In genomic region chr13:45806600-45807525, GRCm38 (mm10) we compare ENCODE assay signal across 9 mouse cellular contexts.
DNase-seq lines count a peak whose midpoint lies in the region; ATAC-seq and TF ChIP-seq lines count a peak whose summit lies in the region.
"Had no signal": no experiment of that assay in that cellular context is flagged by ENCODE, and none has a peak within 500 bp of the region (broad histone marks: within the 10 kb centered on the region; RNA-seq: fewer than 3 reads in every experiment).

No protein-coding gene starts in this region.

- H3K36me3 ChIP-seq in ES-E14 (ENCODE audit: control insufficient read depth, insufficient read depth, low read length, poor library complexity, severe bottlenecking): no peaks in the 10 kb centered on the region
- no peaks in the 10 kb centered on the region for H3K36me3 ChIP-seq in forebrain, postnatal 0 days (ENCODE audit: insufficient read depth)
- no peaks in the 10 kb centered on the region for H3K36me3 ChIP-seq in midbrain, embryonic 15.5 days (replicated peaks)
- H3K36me3 ChIP-seq: limb, embryonic 12.5 days had no signal

- peak overlapping the region; percentile 48 for H3K4me2 ChIP-seq in forebrain, postnatal 0 days (ENCODE audit: low read depth)
- H3K4me2 ChIP-seq in midbrain, embryonic 15.5 days: peak overlapping the region; percentile 46

- TF ChIP-seq POLR2A in brain, embryonic 14.5 days (IDR thresholded peaks at IDR 0.05; ENCODE audit: borderline replicate concordance, extremely low read depth, insufficient read depth, insufficient read length, poor library complexity, severe bottlenecking): no peak

- 16% methylated on average over 18 of the region's 18 CpGs for WGBS in forebrain, postnatal 0 days
- 30% methylated on average over 18 of the region's 18 CpGs for WGBS in midbrain, embryonic 15.5 days

- no peaks in the 10 kb centered on the region for H3K27me3 ChIP-seq in forebrain, postnatal 0 days (ENCODE audit: insufficient read depth, low read length)
- H3K27me3 ChIP-seq in midbrain, embryonic 15.5 days (replicated peaks): no peaks in the 10 kb centered on the region
- H3K27me3 ChIP-seq: limb, embryonic 12.5 days had no signal

- no peak for DNase-seq in ES-E14 (ENCODE audit: low read depth, low spot score)
- DNase-seq in brain, embryonic 14.5 days (ENCODE audit: low read depth): peak; percentile 40
- DNase-seq in forebrain, postnatal 0 days: peak; percentile 27
- DNase-seq in right cerebral cortex, postnatal 25 days: no peak
- DNase-seq in ovary, postnatal 14 days (ENCODE audit: low spot score): no peak
- DNase-seq in urinary bladder, postnatal 10 days (ENCODE audit: low spot score): no peak
- DNase-seq: gastrocnemius, postnatal 25 days had no signal

- H3K4me1 ChIP-seq in ES-E14 (ENCODE audit: control insufficient read depth in 2 of 2, insufficient read depth in 2 of 2, low read length in 2 of 2, poor library complexity in 1 of 2): peaks cover 1 to 2% of the 10 kb centered on the region in 2 experiments; a peak in 1 of 4 replicates
- peaks cover 6% of the 10 kb centered on the region for H3K4me1 ChIP-seq in forebrain, postnatal 0 days (ENCODE audit: insufficient read depth)
- H3K4me1 ChIP-seq in midbrain, embryonic 15.5 days: peaks cover 35% of the 10 kb centered on the region

- ATAC-seq in forebrain, postnatal 0 days: no peak; the same call in 1 of the 2 replicates
- no peak for ATAC-seq in midbrain, embryonic 15.5 days (replicated peaks)

- H3K9me3 ChIP-seq in ES-E14 (ENCODE audit: control insufficient read depth, insufficient read depth, low read depth, low read length): no peaks in the 10 kb centered on the region
- no peaks in the 10 kb centered on the region for H3K9me3 ChIP-seq in forebrain, postnatal 0 days (ENCODE audit: low read length)
- H3K9me3 ChIP-seq in midbrain, embryonic 15.5 days: no peaks in the 10 kb centered on the region
- H3K9me3 ChIP-seq: limb, embryonic 12.5 days had no signal

- H3K27ac ChIP-seq in ES-E14 (ENCODE audit: insufficient read depth, low read depth, low read length, poor library complexity, severe bottlenecking): no peak overlapping the region
- peak overlapping the region; percentile 66 for H3K27ac ChIP-seq in forebrain, postnatal 0 days (ENCODE audit: low read depth, low read length)
- peak overlapping the region; percentile 27; the same call in 1 of the 2 replicates for H3K27ac ChIP-seq in midbrain, embryonic 15.5 days
- H3K27ac ChIP-seq: limb, embryonic 12.5 days had no signal

- H3K4me3 ChIP-seq in ES-E14 (ENCODE audit: insufficient read depth in 1 of 2, low read depth in 1 of 2, low read length in 2 of 2, poor library complexity in 1 of 2, severe bottlenecking in 1 of 2): no peak overlapping the region
- H3K4me3 ChIP-seq in forebrain, postnatal 0 days (ENCODE audit: low read depth, low read length): peak overlapping the region; percentile 22
- H3K4me3 ChIP-seq in midbrain, embryonic 15.5 days: peak overlapping the region; percentile 19; the same call in 1 of the 2 replicates
- H3K4me3 ChIP-seq: limb, embryonic 12.5 days had no signal

- no peak overlapping the region for H3K9ac ChIP-seq in ES-E14 (ENCODE audit: insufficient read depth, low read depth, low read length, poor library complexity, severe bottlenecking)
- no peak overlapping the region for H3K9ac ChIP-seq in forebrain, postnatal 0 days
- H3K9ac ChIP-seq in midbrain, embryonic 15.5 days: no peak overlapping the region
- H3K9ac ChIP-seq: limb, embryonic 12.5 days had no signal

- peak; percentile 16; the same call in 1 of the 2 replicates for TF ChIP-seq CTCF in brain, embryonic 14.5 days (IDR thresholded peaks at IDR 0.05; ENCODE audit: borderline replicate concordance, extremely low read depth, insufficient read depth, insufficient read length)
- peak; percentile 47 for TF ChIP-seq CTCF in forebrain, postnatal 0 days (IDR thresholded peaks at IDR 0.05; ENCODE audit: low read depth)

- in situ Hi-C loops in ES-E14 (cut with MboI; ENCODE audit: low sequenced_read_pairs in 2 of 2, unreplicated experiment in 2 of 2): no loop called here

TF ChIP-seq in ES-E14, 5 proteins besides CTCF, POLR2A, EP300 and RAD21:
- no peak for TF ChIP-seq CHD2 (IDR thresholded peaks at IDR 0.05; ENCODE audit: low read depth, low read length)
- TF ChIP-seq HCFC1 (IDR thresholded peaks at IDR 0.05; ENCODE audit: borderline replicate concordance, insufficient read depth, low read length): no peak
- peak; percentile 57; the same call in 1 of the 2 replicates for TF ChIP-seq ZNF384 (IDR thresholded peaks at IDR 0.05; ENCODE audit: low read depth, low read length)
- no peak for TF ChIP-seq ZC3H11A (IDR thresholded peaks at IDR 0.05; ENCODE audit: borderline replicate concordance, low read depth, low read length)
- no peak for TF ChIP-seq MAFK (IDR thresholded peaks at IDR 0.05; ENCODE audit: insufficient read depth, low read depth, low read length)

Comparison
In these comparisons a context has a peak if more than half of its experiments do, and no peak if none do; other contexts are left out.
1. DNase-seq: peak in brain, embryonic 14.5 days (single experiment) and forebrain, postnatal 0 days (single experiment); none in ES-E14 (single experiment), right cerebral cortex, postnatal 25 days (single experiment), ovary, postnatal 14 days (single experiment) and urinary bladder, postnatal 10 days (single experiment).
2. H3K4me3 ChIP-seq: peak in forebrain, postnatal 0 days (single experiment) and midbrain, embryonic 15.5 days (single experiment); none in ES-E14 (0 of 2).